Mouse (Mus musculus): ENCODE results near the gene Tgfbr1. TPM values are rescaled to one million over a fixed set of nuclear protein-coding genes. Genes with fewer than 3 reads are reported as not detected.

Tgfbr1 gene
- polyA plus RNA-seq, 1 experiment, result 1.7 TPM

GRCm38 (mm10) chr4:47419268-47419973 lies 66.4 kb downstream of the Tgfbr1 start:
- TF ChIP-seq CTCF (IDR thresholded peaks at IDR 0.05; ENCODE audit: extremely low read depth, insufficient read length, insufficient replicate concordance, low read depth, low read length) (no peak; the same call in 1 of the 2 replicates), POLR2A (IDR thresholded peaks at IDR 0.05; ENCODE audit: low read depth, low read length) (no peak)
- H3K27ac ChIP-seq (ENCODE audit: insufficient read depth, low read depth, low read length), result no peak overlapping the region
- H3K4me1 ChIP-seq (ENCODE audit: control insufficient read depth, insufficient read depth, insufficient read length, low read length), result no peaks in the 10 kb centered on the region
- no peak overlapping the region for H3K4me3 ChIP-seq (ENCODE audit: low read depth, low read length)
- no peaks in the 10 kb centered on the region for H3K36me3 ChIP-seq (ENCODE audit: control insufficient read depth, insufficient read depth, low read length)
- H3K27me3 ChIP-seq (ENCODE audit: control insufficient read depth, insufficient read depth, low read length), result no peaks in the 10 kb centered on the region
- WGBS, result 28% methylated on average over 9 of the region's 9 CpGs

GRCm38 (mm10) chr4:47420191-47420590 lies 67.2 kb downstream of the Tgfbr1 start:
- H3K27ac ChIP-seq (ENCODE audit: insufficient read depth, low read depth, low read length), result no peak overlapping the region
- no peaks in the 10 kb centered on the region for H3K36me3 ChIP-seq (ENCODE audit: control insufficient read depth, insufficient read depth, low read length)
- 45% methylated on average over 7 of the region's 7 CpGs for WGBS
- TF ChIP-seq POLR2A (IDR thresholded peaks at IDR 0.05; ENCODE audit: low read depth, low read length) (no peak), CTCF (IDR thresholded peaks at IDR 0.05; ENCODE audit: extremely low read depth, insufficient read length, insufficient replicate concordance, low read depth, low read length) (no peak)
- no peaks in the 10 kb centered on the region for H3K27me3 ChIP-seq (ENCODE audit: control insufficient read depth, insufficient read depth, low read length)
- no peaks in the 10 kb centered on the region for H3K4me1 ChIP-seq (ENCODE audit: control insufficient read depth, insufficient read depth, insufficient read length, low read length)
- H3K4me3 ChIP-seq (ENCODE audit: low read depth, low read length), result no peak overlapping the region

- Histone ChIP-seq H3K4me3 (ENCODE audit: low read depth, low read length) (no peak overlapping the region), H3K27ac (ENCODE audit: insufficient read depth, low read depth, low read length) (no peak overlapping the region), H3K36me3 (ENCODE audit: control insufficient read depth, insufficient read depth, low read length) (no peaks in the 10 kb centered on the region), H3K27me3 (ENCODE audit: control insufficient read depth, insufficient read depth, low read length) (no peaks in the 10 kb centered on the region), H3K4me1 (ENCODE audit: control insufficient read depth, insufficient read depth, insufficient read length, low read length) (no peaks in the 10 kb centered on the region)
- 39% methylated on average over 3 of the region's 3 CpGs for WGBS
- no peak for TF ChIP-seq CTCF (IDR thresholded peaks at IDR 0.05; ENCODE audit: extremely low read depth, insufficient read length, insufficient replicate concordance, low read depth, low read length)
- TF ChIP-seq POLR2A (IDR thresholded peaks at IDR 0.05; ENCODE audit: low read depth, low read length), result no peak
These were observed 69.2 kb downstream of the Tgfbr1 start for GRCm38 (mm10) chr4:47422194-47422593.

- TF ChIP-seq POLR2A (IDR thresholded peaks at IDR 0.05; ENCODE audit: low read depth, low read length), result no peak
- no peak for TF ChIP-seq CTCF (IDR thresholded peaks at IDR 0.05; ENCODE audit: extremely low read depth, insufficient read length, insufficient replicate concordance, low read depth, low read length)
- no peak overlapping the region for H3K4me3 ChIP-seq (ENCODE audit: low read depth, low read length)
- 81% methylated on average over 3 of the region's 3 CpGs for WGBS
- H3K27me3 ChIP-seq (ENCODE audit: control insufficient read depth, insufficient read depth, low read length), result no peaks in the 10 kb centered on the region
- H3K4me1 ChIP-seq (ENCODE audit: control insufficient read depth, insufficient read depth, insufficient read length, low read length), result no peaks in the 10 kb centered on the region
- no peaks in the 10 kb centered on the region for H3K36me3 ChIP-seq (ENCODE audit: control insufficient read depth, insufficient read depth, low read length)
- no peak overlapping the region for H3K27ac ChIP-seq (ENCODE audit: insufficient read depth, low read depth, low read length)
These were observed 69.9 kb downstream of the Tgfbr1 start for GRCm38 (mm10) chr4:47422946-47423345.

GRCm38 (mm10) chr4:47424376-47424775 lies 71.4 kb downstream of the Tgfbr1 start:
- WGBS, result 38% methylated on average over 2 of the region's 2 CpGs
- TF ChIP-seq CTCF (IDR thresholded peaks at IDR 0.05; ENCODE audit: extremely low read depth, insufficient read length, insufficient replicate concordance, low read depth, low read length) (no peak), POLR2A (IDR thresholded peaks at IDR 0.05; ENCODE audit: low read depth, low read length) (no peak)
- H3K36me3 ChIP-seq (ENCODE audit: control insufficient read depth, insufficient read depth, low read length), result no peaks in the 10 kb centered on the region
- no peaks in the 10 kb centered on the region for H3K27me3 ChIP-seq (ENCODE audit: control insufficient read depth, insufficient read depth, low read length)
- H3K27ac ChIP-seq (ENCODE audit: insufficient read depth, low read depth, low read length), result no peak overlapping the region
- H3K4me3 ChIP-seq (ENCODE audit: low read depth, low read length), result no peak overlapping the region
- H3K4me1 ChIP-seq (ENCODE audit: control insufficient read depth, insufficient read depth, insufficient read length, low read length), result no peaks in the 10 kb centered on the region

GRCm38 (mm10) chr4:47425247-47425830 lies 72.3 kb downstream of the Tgfbr1 start:
- Histone ChIP-seq H3K27ac (ENCODE audit: insufficient read depth, low read depth, low read length) (no peak overlapping the region), H3K27me3 (ENCODE audit: control insufficient read depth, insufficient read depth, low read length) (no peaks in the 10 kb centered on the region), H3K4me3 (ENCODE audit: low read depth, low read length) (no peak overlapping the region), H3K36me3 (ENCODE audit: control insufficient read depth, insufficient read depth, low read length) (no peaks in the 10 kb centered on the region), H3K4me1 (ENCODE audit: control insufficient read depth, insufficient read depth, insufficient read length, low read length) (no peaks in the 10 kb centered on the region)
- 85% methylated on average over 16 of the region's 16 CpGs for WGBS
- no peak for TF ChIP-seq POLR2A (IDR thresholded peaks at IDR 0.05; ENCODE audit: low read depth, low read length)
- no peak for TF ChIP-seq CTCF (IDR thresholded peaks at IDR 0.05; ENCODE audit: extremely low read depth, insufficient read length, insufficient replicate concordance, low read depth, low read length)

GRCm38 (mm10) chr4:47427606-47428005 lies 74.6 kb downstream of the Tgfbr1 start:
- Histone ChIP-seq H3K36me3 (ENCODE audit: control insufficient read depth, insufficient read depth, low read length) (no peaks in the 10 kb centered on the region), H3K27me3 (ENCODE audit: control insufficient read depth, insufficient read depth, low read length) (no peaks in the 10 kb centered on the region), H3K4me1 (ENCODE audit: control insufficient read depth, insufficient read depth, insufficient read length, low read length) (no peaks in the 10 kb centered on the region), H3K27ac (ENCODE audit: insufficient read depth, low read depth, low read length) (no peak overlapping the region), H3K4me3 (ENCODE audit: low read depth, low read length) (no peak overlapping the region)
- TF ChIP-seq POLR2A (IDR thresholded peaks at IDR 0.05; ENCODE audit: low read depth, low read length) (no peak), CTCF (IDR thresholded peaks at IDR 0.05; ENCODE audit: extremely low read depth, insufficient read length, insufficient replicate concordance, low read depth, low read length) (no peak)
- WGBS, result 58% methylated on average over 3 of the region's 3 CpGs

Measured in small intestine, adult 2 months (tissue).